Mouse (Mus musculus): Measurements from ENCODE around the gene Gm9125.
"Not testable (repeated sequence)": the region's sequence is repeated elsewhere in the genome, so short reads cannot be mapped to it uniquely, and the experiment has no call there.

The Gm9125 gene

GRCm38 (mm10) chr3:94054785-94055184 is at the start of gene Gm9125:
Gm9125 (minus strand) TSS chr3:94054885.
- DNase-seq: not testable (repeated sequence)

- DNase-seq: not testable (repeated sequence)
Measured at GRCm38 (mm10) chr3:94072544-94072943, 17.9 kb upstream of the Gm9125 start, which contains the start of gene Gm10697. Gm10697 (minus strand) TSS chr3:94072644.

- not testable (repeated sequence) for DNase-seq
Measured at GRCm38 (mm10) chr3:94049566-94050121, 5.0 kb downstream of the Gm9125 start.

GRCm38 (mm10) chr3:94038241-94038640 is 16.4 kb downstream of the Gm9125 start:
- DNase-seq: not testable (repeated sequence)

- DNase-seq: not testable (repeated sequence)
Measured at GRCm38 (mm10) chr3:94034400-94034799, 20.3 kb downstream of the Gm9125 start.
